Mouse (Mus musculus) lung, postnatal 4 days (tissue): Measurements from ENCODE around the gene Foxk2.
"Not testable (repeated sequence)": the region's sequence is repeated elsewhere in the genome, so short reads cannot be mapped to it uniquely, and the experiment has no call there.

ENCODE experiments used
- DNase-seq, 2 experiments: peaks; one replicate each; pipeline ENCODE4 v3.0.0; 2021

Gene Foxk2

GRCm38 (mm10) chr11:121282911-121283310 is 23.1 kb downstream of the Foxk2 start:
- no peak for DNase-seq

GRCm38 (mm10) chr11:121289859-121290258 is 30.1 kb downstream of the Foxk2 start:
- no peak for DNase-seq

GRCm38 (mm10) chr11:121294771-121295170 is 35.0 kb downstream of the Foxk2 start:
- DNase-seq: no peak

GRCm38 (mm10) chr11:121298493-121298892 is 38.7 kb downstream of the Foxk2 start:
- no peak for DNase-seq

- DNase-seq: no peak
Observed at GRCm38 (mm10) chr11:121300265-121300664, 40.5 kb downstream of the Foxk2 start.

GRCm38 (mm10) chr11:121305371-121305770 is 45.6 kb downstream of the Foxk2 start:
- DNase-seq: no peak

DNA sequence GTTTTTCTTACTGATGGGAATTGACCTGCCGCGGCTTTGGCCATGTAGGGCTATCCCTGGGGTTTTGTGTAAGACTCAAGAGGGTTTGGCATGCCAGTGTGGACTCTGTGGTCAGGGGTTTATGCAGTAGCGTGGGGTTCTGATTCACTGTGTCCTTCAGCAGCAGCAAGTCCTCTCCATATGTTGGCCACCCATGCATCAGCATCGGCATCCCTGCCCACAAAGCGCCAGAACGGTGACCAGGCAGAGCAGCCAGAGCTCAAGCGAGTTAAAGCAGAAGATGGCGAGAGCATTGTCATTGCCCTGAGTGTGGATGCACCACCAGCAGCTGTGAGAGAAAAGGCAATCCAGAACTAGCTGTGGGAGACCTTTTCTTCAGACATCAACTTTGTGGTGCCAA is 46.8 kb downstream of the Foxk2 start:
- no peak for DNase-seq

DNA sequence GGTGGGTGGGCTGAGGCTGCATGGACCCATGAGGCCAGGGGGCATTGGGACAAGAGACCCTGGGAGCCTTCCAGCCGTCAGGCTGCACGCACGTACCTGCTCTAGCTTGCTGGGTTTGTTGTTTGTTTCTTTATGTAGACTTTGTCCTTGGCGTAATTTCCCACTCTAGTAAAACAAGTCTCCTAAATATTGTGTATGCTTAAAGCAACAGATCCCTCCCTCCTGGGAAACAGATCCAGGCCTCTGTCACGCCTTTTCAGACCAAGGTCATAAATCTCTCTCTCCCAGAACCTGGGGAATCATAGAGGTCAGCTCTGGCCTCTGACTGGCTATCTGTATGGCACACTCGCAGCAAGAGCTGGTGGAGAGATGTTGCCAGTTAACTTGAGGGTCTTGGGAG is 47.9 kb downstream of the Foxk2 start:
- DNase-seq: not testable (repeated sequence)

DNA sequence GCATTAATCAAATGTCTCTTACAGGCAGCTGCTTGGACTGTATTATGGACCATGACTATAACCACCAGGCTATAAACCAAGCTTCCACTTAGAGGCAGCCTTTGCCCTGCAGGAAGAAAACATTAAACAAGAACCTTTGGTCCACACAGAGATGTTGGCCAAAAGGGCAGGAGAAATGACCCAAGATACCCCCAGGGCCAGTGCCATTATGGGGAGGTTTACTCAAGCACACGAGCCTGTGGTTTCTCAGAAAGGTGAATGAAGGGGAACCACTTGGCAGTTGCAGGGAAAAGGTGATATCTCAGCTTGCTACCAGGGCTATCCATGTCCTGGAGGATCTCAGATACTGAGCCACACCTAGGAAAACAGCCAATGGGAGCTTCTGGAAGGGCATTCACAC is 66.2 kb downstream of the Foxk2 start:
- no peak for DNase-seq

- DNase-seq: no peak
Observed at GRCm38 (mm10) chr11:121326681-121327080, 66.9 kb downstream of the Foxk2 start.

GRCm38 (mm10) chr11:121328206-121328605 is 68.4 kb downstream of the Foxk2 start:
- DNase-seq: no peak

DNA sequence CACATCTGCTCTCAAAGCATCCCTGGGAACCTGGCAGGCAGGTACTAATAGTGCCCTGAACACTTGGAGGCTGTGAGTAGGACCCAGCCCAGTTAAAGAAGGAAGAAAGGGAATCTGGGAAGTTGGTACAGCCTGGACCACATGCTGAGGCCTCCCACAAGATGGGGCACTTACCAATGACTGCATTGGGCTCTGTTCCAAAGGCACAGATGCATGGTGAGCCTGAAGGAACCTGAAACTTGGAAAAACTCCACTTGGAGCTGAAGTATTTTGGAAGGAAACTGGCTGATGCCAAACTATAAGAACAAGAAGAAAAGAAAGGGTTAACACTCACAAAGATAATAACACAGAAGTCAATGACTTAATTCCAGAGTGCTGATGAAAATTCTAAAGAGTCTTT is 68.8 kb downstream of the Foxk2 start:
- DNase-seq: no peak

DNA sequence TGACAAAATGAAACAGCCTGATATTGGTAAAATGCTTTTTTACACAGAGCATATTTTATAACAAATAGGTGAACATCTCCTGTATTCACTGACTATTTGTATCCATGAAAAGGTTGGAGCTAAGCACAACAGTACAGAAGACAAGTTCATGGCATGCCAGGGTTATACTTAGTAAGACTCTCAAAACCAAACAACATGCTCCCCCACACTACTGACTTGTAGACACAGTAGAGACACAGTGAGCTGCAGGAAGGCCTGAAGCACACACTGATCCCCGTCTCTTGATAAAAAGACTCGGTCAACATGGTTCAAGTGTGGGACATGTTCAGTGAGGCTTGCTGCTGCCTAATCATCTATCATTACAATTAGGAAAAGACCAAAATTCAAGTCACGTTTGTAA is 71.9 kb downstream of the Foxk2 start:
- no peak for DNase-seq

DNA sequence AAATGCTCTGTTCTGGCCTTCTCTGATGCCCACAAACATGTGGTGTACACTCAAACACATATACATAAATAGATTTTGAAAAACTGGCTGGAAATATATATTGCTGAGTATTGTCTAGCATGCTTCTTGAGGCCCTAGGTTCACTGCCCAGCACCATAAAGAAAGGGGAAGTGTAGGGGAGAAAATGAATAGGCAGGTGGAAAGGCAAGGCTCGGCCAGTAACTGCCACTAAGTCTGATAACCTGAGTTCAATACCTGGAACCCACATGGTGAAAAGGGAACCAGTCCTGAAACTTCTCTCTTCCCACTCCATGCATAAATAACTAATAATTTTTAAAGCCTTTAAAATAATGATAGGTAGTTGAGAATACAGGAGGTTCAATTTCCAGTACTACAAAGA is 79.9 kb downstream of the Foxk2 start:
- DNase-seq: no peak

- no peak for DNase-seq
Observed at GRCm38 (mm10) chr11:121340287-121340686, 80.5 kb downstream of the Foxk2 start.

GRCm38 (mm10) chr11:121342423-121342822 is 82.6 kb downstream of the Foxk2 start:
- not testable (repeated sequence) for DNase-seq

DNA sequence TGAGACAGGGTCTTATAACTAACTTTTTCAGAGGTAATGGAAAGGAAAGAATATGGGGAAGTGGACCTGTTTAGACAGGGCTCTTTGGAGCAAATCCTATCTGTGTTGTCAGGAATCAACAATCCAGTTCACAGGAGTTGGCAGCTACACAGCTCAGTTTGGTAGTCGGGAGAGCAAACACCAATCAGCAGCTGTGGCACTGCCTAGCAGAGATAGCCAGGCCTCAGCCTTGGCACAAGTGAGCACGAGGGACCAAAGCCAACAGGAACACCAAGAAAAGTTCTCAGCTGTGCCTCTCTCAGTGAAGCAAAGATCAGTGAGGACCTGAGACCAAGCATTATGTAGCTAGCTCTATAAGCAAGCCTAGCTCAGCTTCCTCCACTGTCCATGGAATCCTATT is 87.2 kb downstream of the Foxk2 start:
- no peak for DNase-seq

DNA sequence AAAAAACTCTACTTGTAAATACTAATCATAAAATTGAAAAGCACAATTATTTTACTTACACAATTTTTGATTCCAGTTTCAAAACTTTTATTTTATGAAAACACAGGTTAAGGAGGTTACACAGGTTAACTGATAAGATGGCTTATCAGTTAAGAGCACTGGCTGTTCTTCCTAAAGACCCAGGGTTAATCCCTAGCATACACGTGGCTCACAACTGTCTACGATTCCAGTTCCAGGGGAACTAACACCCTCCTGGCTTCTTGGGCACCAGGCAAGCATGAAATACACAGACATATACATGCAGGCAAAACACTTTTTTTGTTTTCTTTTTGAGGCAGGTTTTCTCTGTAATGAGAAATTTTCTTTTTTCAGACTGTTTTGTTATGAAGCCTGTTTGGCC is 88.4 kb downstream of the Foxk2 start:
- no peak for DNase-seq

DNA sequence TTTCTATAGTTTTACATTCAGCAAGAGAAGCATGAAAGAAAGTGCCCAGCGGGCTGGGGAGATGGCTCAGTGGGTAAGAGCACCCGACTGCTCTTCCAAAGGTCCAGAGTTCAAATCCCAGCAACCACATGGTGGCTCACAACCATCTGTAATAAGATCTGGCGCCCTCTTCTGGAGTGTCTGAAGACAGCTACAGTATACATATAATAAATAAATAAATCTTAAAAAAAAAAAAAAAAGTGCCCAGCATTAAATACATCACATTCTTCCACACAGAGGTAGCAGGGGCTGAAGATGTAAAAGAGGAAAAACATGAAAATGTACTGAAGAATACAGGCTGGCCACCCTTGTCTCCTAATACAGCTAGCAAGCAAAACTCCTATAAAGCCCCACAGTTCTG is 88.9 kb downstream of the Foxk2 start:
- not testable (repeated sequence) for DNase-seq

DNA sequence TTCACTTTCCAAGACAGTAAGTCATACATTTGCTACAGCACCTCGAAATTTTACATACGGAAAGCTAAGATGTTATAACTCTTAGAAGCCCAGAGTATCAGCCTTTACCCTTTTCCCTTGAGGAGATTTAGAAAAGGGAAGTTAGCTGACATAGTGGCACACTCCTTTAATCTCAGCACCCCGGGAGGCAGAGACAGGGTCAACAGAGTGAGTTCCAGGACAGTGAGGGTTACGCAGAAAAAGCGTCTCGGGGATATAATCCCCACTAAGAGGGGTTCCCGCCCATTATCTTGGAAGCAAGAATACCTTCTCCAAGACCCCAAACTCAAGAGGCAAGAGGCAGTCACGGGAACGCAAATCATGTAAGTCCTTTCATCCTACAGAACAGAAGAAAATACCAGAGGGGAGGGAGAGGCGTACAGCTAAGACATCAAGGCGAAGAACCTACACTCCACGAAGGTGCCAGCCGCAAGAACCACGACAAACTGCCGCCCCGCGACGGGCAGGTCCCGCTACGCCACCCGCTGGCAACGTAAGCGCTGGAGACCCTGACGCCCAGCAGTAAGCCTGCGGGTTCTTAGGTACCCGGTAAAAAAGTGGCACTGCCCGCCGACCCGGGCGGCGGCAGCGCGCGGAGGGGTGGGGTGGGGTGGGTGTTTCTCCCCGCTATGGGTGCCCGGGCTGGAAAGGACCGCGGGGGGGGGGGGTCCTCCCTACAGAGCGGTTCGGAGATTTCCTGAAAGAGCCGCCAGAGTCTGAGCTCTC is 93.7 kb downstream of the Foxk2 start:
- peak; percentile 48 to 55 for DNase-seq

DNA sequence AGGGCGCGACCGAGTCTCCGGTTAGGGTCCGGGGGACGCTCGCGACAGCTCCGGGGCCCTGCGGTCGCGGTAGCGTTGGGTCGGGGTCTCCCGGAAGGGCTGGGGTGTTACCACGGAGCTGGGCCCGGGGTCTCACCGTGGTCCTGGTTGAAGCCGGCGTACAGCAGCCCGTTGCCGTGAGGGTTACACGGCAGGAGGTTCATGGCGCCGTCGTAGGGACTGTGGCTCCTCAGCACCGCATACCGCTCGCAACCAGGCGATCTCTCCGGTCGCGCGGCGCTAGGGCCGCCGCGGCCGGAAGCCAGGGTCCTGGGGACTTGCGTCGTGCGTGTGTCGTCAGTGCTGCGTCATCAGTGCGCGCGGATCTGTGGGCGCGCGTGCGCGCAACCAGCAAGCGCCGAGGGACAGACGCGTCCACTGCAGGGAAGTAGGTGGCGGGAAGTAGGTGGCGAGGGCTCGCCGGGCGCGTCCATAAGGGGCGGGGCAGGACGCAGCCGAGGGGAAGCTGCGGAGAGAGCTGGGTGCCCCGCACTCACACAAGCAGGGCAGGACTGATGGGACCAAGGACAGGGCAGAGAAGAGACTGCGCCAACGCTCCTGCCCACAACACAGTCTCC is 94.4 kb downstream of the Foxk2 start, which contains the start of gene Wdr45b:
TSS of gene Wdr45b (minus strand) at position 355 of the 617 bp plus-strand sequence.
- DNase-seq: peak; percentile 99
